Mouse (Mus musculus): ENCODE measurements around the gene Mmrn2. TPM values are rescaled to one million over a fixed set of nuclear protein-coding genes. Genes with fewer than 3 reads are reported as not detected.

Mmrn2 gene
- polyA plus RNA-seq, 1 experiment from 2014 or later = 28.8 TPM

DNA sequence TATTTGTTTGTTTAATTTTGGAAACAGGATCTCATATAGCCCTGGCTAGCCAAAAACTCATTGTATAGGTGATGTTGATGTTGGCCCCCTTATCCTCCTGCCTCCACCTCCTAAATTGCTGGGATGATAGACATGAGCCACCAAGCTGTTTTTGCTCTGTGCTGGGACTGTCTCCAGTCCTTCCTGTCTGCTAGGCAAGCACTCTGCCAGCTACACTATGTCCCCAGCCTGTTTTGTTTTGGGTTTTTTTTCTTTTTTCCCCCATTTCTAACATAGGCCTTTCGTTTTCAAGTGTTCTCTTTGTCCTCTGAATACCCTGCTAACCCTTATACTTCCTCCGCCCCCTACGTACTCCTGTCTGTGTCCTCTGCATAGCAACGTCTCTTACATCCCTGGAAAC is 18.0 kb downstream of the Mmrn2 start:
- 59% methylated on average over 4 of the region's 4 CpGs for WGBS
- H3K4me2 ChIP-seq (ENCODE audit: low read length) = no peak overlapping the region
- peaks cover 17% of the 10 kb centered on the region for H3K36me3 ChIP-seq (ENCODE audit: control insufficient read depth, insufficient read depth, low read length)
- no peak overlapping the region for H3K27ac ChIP-seq (replicated peaks in 1 of 2; ENCODE audit: control insufficient read depth in 1 of 2, insufficient read depth in 1 of 2, low read depth in 2 of 2, low read length in 2 of 2)
- ATAC-seq (ENCODE audit: insufficient number of reproducible peaks, insufficient read depth, low FRiP score, low read depth) = no peak
- no peak overlapping the region for H3K9ac ChIP-seq (ENCODE audit: low read length)
- H3K27me3 ChIP-seq (ENCODE audit: control insufficient read depth, insufficient read depth, low read length) = no peaks in the 10 kb centered on the region
- 0 out of 2 replicates have a peak, but pooled peaks cover 2% of the 10 kb centered on the region for H3K9me3 ChIP-seq (ENCODE audit: control insufficient read depth, low read length)
- no peak overlapping the region for H3K4me3 ChIP-seq (ENCODE audit: control insufficient read depth in 1 of 2, insufficient read depth in 1 of 2, low read depth in 1 of 2, low read length in 2 of 2)
- 0 out of 4 replicates have a peak, but pooled peaks cover 0 to 3% of the 10 kb centered on the region in 2 experiments for H3K4me1 ChIP-seq (ENCODE audit: control insufficient read depth in 2 of 2, insufficient read depth in 2 of 2, low read length in 2 of 2)

DNA sequence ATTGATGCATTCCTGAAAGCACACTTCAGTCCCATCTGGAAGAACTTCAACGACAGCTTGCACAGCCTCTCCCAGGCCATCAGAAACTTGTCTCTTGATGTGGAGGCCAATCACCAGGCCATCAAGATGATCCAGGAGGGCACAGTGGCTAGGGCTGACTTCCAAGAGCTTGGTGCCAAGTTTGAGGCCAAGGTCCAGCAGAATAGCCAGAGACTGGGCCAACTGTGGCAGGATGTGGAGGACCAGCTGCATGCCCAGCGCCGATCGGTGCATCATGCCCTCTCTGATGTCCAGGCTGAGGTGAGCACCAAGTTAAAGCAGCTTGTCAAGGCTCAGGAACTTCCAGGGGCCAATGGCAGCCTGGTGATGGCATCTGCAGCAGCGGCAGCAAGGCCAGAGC is 22.6 kb downstream of the Mmrn2 start:
- no peak overlapping the region for H3K4me2 ChIP-seq (ENCODE audit: low read length)
- H3K27me3 ChIP-seq (ENCODE audit: control insufficient read depth, insufficient read depth, low read length) = no peaks in the 10 kb centered on the region
- H3K36me3 ChIP-seq (ENCODE audit: control insufficient read depth, insufficient read depth, low read length) = peaks cover 45% of the 10 kb centered on the region
- H3K27ac ChIP-seq (replicated peaks in 1 of 2; ENCODE audit: control insufficient read depth in 1 of 2, insufficient read depth in 1 of 2, low read depth in 2 of 2, low read length in 2 of 2) = no peak overlapping the region
- no peak overlapping the region for H3K9ac ChIP-seq (ENCODE audit: low read length)
- no peak for ATAC-seq (ENCODE audit: insufficient number of reproducible peaks, insufficient read depth, low FRiP score, low read depth)
- no peaks in the 10 kb centered on the region for H3K9me3 ChIP-seq (ENCODE audit: control insufficient read depth, low read length)
- WGBS = 86% methylated on average over 5 of the region's 5 CpGs
- peaks cover 2 to 6% of the 10 kb centered on the region in 2 experiments; a peak in 2 of 4 replicates for H3K4me1 ChIP-seq (ENCODE audit: control insufficient read depth in 2 of 2, insufficient read depth in 2 of 2, low read length in 2 of 2)
- H3K4me3 ChIP-seq (ENCODE audit: control insufficient read depth in 1 of 2, insufficient read depth in 1 of 2, low read depth in 1 of 2, low read length in 2 of 2) = no peak overlapping the region

DNA sequence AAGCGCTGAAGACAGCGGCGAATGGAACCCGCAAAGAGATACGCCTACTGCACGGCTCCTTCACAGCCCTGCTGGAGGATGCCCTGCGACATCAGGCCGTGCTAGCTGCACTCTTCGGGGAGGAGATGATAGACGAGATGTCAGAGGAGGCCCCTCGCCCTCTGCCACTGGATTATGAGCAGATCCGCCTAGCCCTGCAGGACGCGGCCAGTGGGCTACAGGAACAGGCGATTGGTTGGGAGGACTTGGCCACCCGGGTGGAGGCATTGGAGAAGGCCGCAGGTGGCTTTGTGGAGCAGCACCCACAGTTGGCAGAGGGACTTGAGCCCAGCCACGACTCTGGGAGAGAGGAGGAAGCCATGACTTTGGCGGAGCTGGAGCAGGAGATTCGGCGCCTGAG is 23.6 kb downstream of the Mmrn2 start:
- no peak overlapping the region for H3K4me3 ChIP-seq (ENCODE audit: control insufficient read depth in 1 of 2, insufficient read depth in 1 of 2, low read depth in 1 of 2, low read length in 2 of 2)
- H3K36me3 ChIP-seq (ENCODE audit: control insufficient read depth, insufficient read depth, low read length) = peaks cover 52% of the 10 kb centered on the region
- no peaks in the 10 kb centered on the region for H3K27me3 ChIP-seq (ENCODE audit: control insufficient read depth, insufficient read depth, low read length)
- H3K27ac ChIP-seq (replicated peaks in 1 of 2; ENCODE audit: control insufficient read depth in 1 of 2, insufficient read depth in 1 of 2, low read depth in 2 of 2, low read length in 2 of 2) = no peak overlapping the region
- ATAC-seq (ENCODE audit: insufficient number of reproducible peaks, insufficient read depth, low FRiP score, low read depth) = no peak
- H3K4me1 ChIP-seq (ENCODE audit: control insufficient read depth in 2 of 2, insufficient read depth in 2 of 2, low read length in 2 of 2) = peaks cover 7 to 11% of the 10 kb centered on the region in 2 experiments; a peak in 3 of 4 replicates
- WGBS = 85% methylated on average over 21 of the region's 21 CpGs
- no peak overlapping the region for H3K4me2 ChIP-seq (ENCODE audit: low read length)
- H3K9ac ChIP-seq (ENCODE audit: low read length) = no peak overlapping the region
- H3K9me3 ChIP-seq (ENCODE audit: control insufficient read depth, low read length) = no peaks in the 10 kb centered on the region

DNA sequence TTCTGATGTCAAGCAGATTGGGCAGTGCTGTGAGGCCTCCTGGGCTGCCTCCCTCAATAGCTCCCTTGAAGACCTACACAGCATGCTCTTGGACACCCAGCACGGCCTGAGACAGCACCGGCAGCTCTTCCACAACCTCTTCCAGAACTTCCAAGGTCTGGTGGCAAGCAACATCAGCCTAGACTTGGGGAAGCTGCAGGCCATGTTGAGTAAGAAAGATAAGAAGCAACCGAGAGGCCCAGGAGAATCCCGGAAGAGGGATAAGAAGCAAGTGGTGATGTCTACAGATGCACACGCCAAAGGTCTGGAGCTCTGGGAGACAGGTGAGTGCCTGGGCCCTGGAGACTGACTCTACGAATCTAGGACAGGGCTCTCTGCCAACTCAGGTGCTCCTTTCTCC is 24.0 kb downstream of the Mmrn2 start:
- no peak for ATAC-seq (ENCODE audit: insufficient number of reproducible peaks, insufficient read depth, low FRiP score, low read depth)
- Histone ChIP-seq H3K27me3 (ENCODE audit: control insufficient read depth, insufficient read depth, low read length) (no peaks in the 10 kb centered on the region), H3K27ac (replicated peaks in 1 of 2; ENCODE audit: control insufficient read depth in 1 of 2, insufficient read depth in 1 of 2, low read depth in 2 of 2, low read length in 2 of 2) (no peak overlapping the region), H3K4me1 (ENCODE audit: control insufficient read depth in 2 of 2, insufficient read depth in 2 of 2, low read length in 2 of 2) (peaks cover 7 to 11% of the 10 kb centered on the region in 2 experiments; a peak in 3 of 4 replicates), H3K36me3 (ENCODE audit: control insufficient read depth, insufficient read depth, low read length) (peaks cover 55% of the 10 kb centered on the region), H3K9me3 (ENCODE audit: control insufficient read depth, low read length) (no peaks in the 10 kb centered on the region), H3K4me2 (ENCODE audit: low read length) (no peak overlapping the region), H3K9ac (ENCODE audit: low read length) (no peak overlapping the region), H3K4me3 (ENCODE audit: control insufficient read depth in 1 of 2, insufficient read depth in 1 of 2, low read depth in 1 of 2, low read length in 2 of 2) (no peak overlapping the region)
- WGBS = 84% methylated on average over 6 of the region's 6 CpGs

DNA sequence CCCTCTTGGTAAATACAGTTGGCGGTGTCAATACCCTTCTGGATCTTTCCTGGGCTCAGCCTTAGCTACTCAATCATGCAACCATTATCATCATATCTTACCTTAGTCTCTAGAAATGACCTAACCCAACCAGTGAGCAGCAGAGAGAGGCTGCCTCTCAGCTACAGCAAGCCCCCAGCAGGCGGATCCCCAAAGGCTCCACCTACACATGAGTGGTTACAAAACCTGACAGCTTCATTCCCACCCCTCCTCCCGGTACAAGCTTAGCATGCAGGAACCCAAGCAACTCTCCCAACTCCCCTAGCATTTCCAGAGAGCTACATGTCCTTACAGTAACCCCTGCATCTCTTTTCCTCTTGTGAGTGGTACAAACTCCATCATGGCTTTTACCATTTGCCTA is 24.8 kb downstream of the Mmrn2 start:
- H3K27me3 ChIP-seq (ENCODE audit: control insufficient read depth, insufficient read depth, low read length) = no peaks in the 10 kb centered on the region
- no peak overlapping the region for H3K9ac ChIP-seq (ENCODE audit: low read length)
- no peaks in the 10 kb centered on the region for H3K9me3 ChIP-seq (ENCODE audit: control insufficient read depth, low read length)
- H3K27ac ChIP-seq (replicated peaks in 1 of 2; ENCODE audit: control insufficient read depth in 1 of 2, insufficient read depth in 1 of 2, low read depth in 2 of 2, low read length in 2 of 2) = no peak overlapping the region
- no peak for ATAC-seq (ENCODE audit: insufficient number of reproducible peaks, insufficient read depth, low FRiP score, low read depth)
- H3K4me2 ChIP-seq (ENCODE audit: low read length) = no peak overlapping the region
- no peak overlapping the region for H3K4me3 ChIP-seq (ENCODE audit: control insufficient read depth in 1 of 2, insufficient read depth in 1 of 2, low read depth in 1 of 2, low read length in 2 of 2)
- peaks cover 10 to 14% of the 10 kb centered on the region in 2 experiments; a peak in 3 of 4 replicates for H3K4me1 ChIP-seq (ENCODE audit: control insufficient read depth in 2 of 2, insufficient read depth in 2 of 2, low read length in 2 of 2)
- 86% methylated on average over 3 of the region's 3 CpGs for WGBS
- H3K36me3 ChIP-seq (ENCODE audit: control insufficient read depth, insufficient read depth, low read length) = peaks cover 62% of the 10 kb centered on the region

DNA sequence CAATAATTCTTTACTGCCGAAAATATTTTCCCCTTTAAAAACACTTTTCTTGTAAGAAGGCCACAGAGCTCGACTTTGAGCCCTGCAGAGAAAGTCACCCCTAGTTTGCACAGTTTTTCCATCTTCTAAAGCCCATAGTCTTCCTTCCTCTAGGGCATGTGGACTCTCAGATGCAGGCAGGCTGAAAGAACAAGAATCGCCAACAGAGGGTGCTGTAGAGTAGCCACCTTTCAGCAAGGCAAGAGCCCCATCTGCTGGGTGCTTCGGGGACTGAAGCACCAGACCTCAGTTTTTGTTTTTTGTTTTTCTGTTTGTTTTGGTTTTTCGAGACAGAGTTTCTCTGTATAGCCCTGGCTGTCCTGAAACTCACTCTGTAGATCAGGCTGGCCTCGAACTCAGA is 25.9 kb downstream of the Mmrn2 start:
- H3K9me3 ChIP-seq (ENCODE audit: control insufficient read depth, low read length) = no peaks in the 10 kb centered on the region
- H3K4me1 ChIP-seq (ENCODE audit: control insufficient read depth in 2 of 2, insufficient read depth in 2 of 2, low read length in 2 of 2) = peaks cover 11 to 14% of the 10 kb centered on the region in 2 experiments; a peak in 3 of 4 replicates
- no peak for ATAC-seq (ENCODE audit: insufficient number of reproducible peaks, insufficient read depth, low FRiP score, low read depth)
- no peak overlapping the region for H3K27ac ChIP-seq (replicated peaks in 1 of 2; ENCODE audit: control insufficient read depth in 1 of 2, insufficient read depth in 1 of 2, low read depth in 2 of 2, low read length in 2 of 2)
- H3K27me3 ChIP-seq (ENCODE audit: control insufficient read depth, insufficient read depth, low read length) = no peaks in the 10 kb centered on the region
- H3K4me2 ChIP-seq (ENCODE audit: low read length) = no peak overlapping the region
- no peak overlapping the region for H3K4me3 ChIP-seq (ENCODE audit: control insufficient read depth in 1 of 2, insufficient read depth in 1 of 2, low read depth in 1 of 2, low read length in 2 of 2)
- no peak overlapping the region for H3K9ac ChIP-seq (ENCODE audit: low read length)
- 57% methylated on average over 6 of the region's 6 CpGs for WGBS
- peaks cover 71% of the 10 kb centered on the region for H3K36me3 ChIP-seq (ENCODE audit: control insufficient read depth, insufficient read depth, low read length)

DNA sequence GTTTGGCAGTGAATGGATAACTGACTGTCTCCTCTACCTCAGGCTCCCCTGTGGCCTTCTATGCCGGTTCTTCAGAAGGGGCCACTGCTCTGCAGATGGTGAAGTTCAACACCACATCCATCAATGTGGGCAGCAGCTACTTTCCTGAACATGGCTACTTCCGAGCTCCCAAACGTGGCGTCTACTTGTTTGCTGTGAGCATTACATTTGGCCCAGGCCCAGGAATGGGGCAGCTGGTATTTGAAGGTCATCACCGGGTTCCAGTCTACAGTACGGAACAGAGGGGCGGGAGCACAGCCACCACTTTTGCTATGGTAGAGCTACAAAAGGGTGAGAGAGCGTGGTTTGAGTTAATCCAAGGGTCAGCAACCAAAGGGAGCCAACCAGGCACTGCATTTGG is 27.6 kb downstream of the Mmrn2 start:
- H3K27ac ChIP-seq (replicated peaks in 1 of 2; ENCODE audit: control insufficient read depth in 1 of 2, insufficient read depth in 1 of 2, low read depth in 2 of 2, low read length in 2 of 2) = peak overlapping the region in 1 of 2 experiments; percentile 29; a peak in 1 of 4 replicates
- no peak for ATAC-seq (ENCODE audit: insufficient number of reproducible peaks, insufficient read depth, low FRiP score, low read depth)
- no peaks in the 10 kb centered on the region for H3K9me3 ChIP-seq (ENCODE audit: control insufficient read depth, low read length)
- H3K4me2 ChIP-seq (ENCODE audit: low read length) = no peak overlapping the region
- H3K4me1 ChIP-seq (ENCODE audit: control insufficient read depth in 2 of 2, insufficient read depth in 2 of 2, low read length in 2 of 2) = peaks cover 11 to 12% of the 10 kb centered on the region in 2 experiments; a peak in 3 of 4 replicates
- peaks cover 84% of the 10 kb centered on the region for H3K36me3 ChIP-seq (ENCODE audit: control insufficient read depth, insufficient read depth, low read length)
- H3K27me3 ChIP-seq (ENCODE audit: control insufficient read depth, insufficient read depth, low read length) = no peaks in the 10 kb centered on the region
- WGBS = 53% methylated on average over 8 of the region's 8 CpGs
- H3K9ac ChIP-seq (ENCODE audit: low read length) = no peak overlapping the region
- no peak overlapping the region for H3K4me3 ChIP-seq (ENCODE audit: control insufficient read depth in 1 of 2, insufficient read depth in 1 of 2, low read depth in 1 of 2, low read length in 2 of 2)

DNA sequence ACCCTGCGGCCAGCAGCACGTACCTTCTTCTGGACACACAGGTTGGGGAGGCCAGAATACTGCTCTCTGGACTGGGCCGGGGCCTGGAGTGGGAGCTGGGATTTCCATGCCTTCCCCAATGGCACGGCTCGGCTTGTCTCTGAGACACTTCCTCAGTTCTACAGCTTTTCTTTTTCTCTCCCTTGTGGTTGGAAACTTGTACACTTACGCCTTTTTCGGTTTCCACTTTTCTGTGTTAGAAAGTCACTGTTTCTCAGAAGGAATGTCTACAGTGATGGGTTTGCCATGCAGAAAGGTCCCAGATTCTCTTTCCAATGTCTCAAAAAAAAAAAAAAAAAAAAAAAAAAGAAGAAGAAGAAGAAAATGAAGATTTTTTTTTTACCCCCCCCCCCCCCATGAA is 28.2 kb downstream of the Mmrn2 start:
- H3K27ac ChIP-seq (replicated peaks in 1 of 2; ENCODE audit: control insufficient read depth in 1 of 2, insufficient read depth in 1 of 2, low read depth in 2 of 2, low read length in 2 of 2) = peak overlapping the region in 1 of 2 experiments; percentile 29; a peak in 1 of 4 replicates

More for the DNA sequence above, 28.2 kb downstream of the Mmrn2 start:
- H3K27me3 ChIP-seq (ENCODE audit: control insufficient read depth, insufficient read depth, low read length) = no peaks in the 10 kb centered on the region
- no peaks in the 10 kb centered on the region for H3K9me3 ChIP-seq (ENCODE audit: control insufficient read depth, low read length)
- no peak overlapping the region for H3K9ac ChIP-seq (ENCODE audit: low read length)
- H3K4me2 ChIP-seq (ENCODE audit: low read length) = no peak overlapping the region
- peaks cover 11% of the 10 kb centered on the region in 2 experiments; a peak in 3 of 4 replicates for H3K4me1 ChIP-seq (ENCODE audit: control insufficient read depth in 2 of 2, insufficient read depth in 2 of 2, low read length in 2 of 2)
- peaks cover 84% of the 10 kb centered on the region for H3K36me3 ChIP-seq (ENCODE audit: control insufficient read depth, insufficient read depth, low read length)
- ATAC-seq (ENCODE audit: insufficient number of reproducible peaks, insufficient read depth, low FRiP score, low read depth) = no peak
- WGBS = 95% methylated on average over 7 of the region's 7 CpGs
- no peak overlapping the region for H3K4me3 ChIP-seq (ENCODE audit: control insufficient read depth in 1 of 2, insufficient read depth in 1 of 2, low read depth in 1 of 2, low read length in 2 of 2)

All from heart, embryonic 14.5 days (tissue).